Mouse (Mus musculus): ENCODE measurements around the gene Macf1.

Macf1 gene

GRCm38 (mm10) chr4:123593664-123594063, 90.5 kb downstream of the Macf1 start:
- DNase-seq (ENCODE audit: low read depth): no peak

- no peak for DNase-seq (ENCODE audit: low read depth)
Observed at GRCm38 (mm10) chr4:123592046-123592445, 92.1 kb downstream of the Macf1 start.

- DNase-seq (ENCODE audit: low read depth): no peak
Observed at GRCm38 (mm10) chr4:123591026-123591635, 93.0 kb downstream of the Macf1 start.

DNA sequence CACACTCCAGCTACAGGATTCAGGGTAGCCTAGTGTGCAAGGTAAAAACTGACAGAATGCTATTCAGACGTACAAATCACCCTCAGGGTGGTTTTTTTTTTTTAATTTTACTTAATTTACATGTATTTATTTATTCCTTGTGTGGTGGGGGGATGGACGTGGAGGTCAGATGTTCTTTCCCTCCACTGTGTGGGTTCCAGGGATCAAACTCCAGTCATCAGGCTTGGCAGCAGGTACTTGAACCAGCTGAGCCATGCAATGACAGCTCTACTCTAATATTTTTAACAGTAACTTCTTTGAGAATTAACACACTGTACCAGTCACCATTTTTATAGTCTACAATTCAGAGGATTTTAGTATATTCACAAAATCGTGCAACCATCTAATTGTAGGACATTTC, 94.7 kb downstream of the Macf1 start:
- DNase-seq (ENCODE audit: low read depth): no peak

DNA sequence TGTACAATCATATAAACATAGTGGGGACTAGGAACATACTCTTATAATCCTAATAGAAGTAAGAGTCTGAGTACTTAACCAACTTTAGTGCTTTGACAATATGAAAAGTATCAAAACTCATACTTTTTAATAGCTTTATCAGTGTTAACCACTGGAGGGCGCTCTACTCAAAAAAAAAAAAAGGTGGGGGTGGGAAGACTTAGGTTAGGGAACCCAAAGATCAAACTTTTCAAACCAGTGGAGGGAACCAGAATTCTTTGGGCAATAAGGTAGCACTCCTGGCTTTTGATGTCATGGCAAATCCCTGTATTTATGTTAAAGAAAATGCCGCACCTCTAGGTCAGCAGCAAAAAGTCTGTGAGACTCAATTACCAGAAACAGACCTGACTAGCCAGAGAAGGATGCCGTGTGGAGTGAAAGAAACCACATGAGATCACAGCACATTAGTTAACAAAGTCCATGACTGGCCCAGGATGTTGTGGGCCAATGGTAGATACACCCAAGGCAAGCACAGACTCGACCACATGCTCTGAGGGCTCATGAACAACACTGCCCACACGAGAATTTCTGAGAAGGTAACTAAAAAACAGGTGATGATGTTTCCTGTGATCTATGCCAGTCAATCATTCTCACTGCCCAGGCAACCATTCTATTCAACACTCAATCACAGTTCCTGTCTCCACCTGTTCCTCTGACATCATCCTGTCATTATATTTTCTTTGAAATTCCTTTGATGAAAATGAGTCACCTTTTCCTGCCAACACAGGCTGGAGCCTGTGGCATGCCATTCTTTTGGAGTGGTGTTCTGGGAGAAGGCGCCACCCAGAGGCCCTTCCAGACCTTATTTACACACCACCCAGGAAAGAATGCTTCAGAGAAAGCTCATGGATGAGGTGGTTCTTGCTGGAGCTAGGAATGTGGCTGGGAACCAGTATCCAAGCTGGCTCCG, 95.5 kb downstream of the Macf1 start:
- peak; percentile 61 for DNase-seq (ENCODE audit: low read depth)

DNA sequence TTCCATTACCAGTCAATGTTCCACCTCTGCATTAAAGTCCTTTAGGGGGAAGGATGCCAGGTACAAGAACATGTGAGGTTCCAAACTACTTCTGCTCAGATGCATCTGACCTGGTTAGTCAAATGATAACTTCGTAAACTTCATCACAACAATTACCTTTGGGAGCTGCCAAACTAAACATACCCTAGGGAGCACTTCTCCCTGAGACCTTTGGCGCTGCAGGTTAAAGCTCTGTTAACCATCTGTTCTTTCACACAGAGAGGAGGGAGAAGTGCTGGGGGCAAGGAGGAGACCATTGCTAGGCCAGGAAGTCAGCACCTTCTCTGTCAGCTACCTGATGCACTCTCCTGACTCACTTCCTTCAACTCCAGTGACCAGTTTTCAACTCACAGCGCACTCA, 96.5 kb downstream of the Macf1 start:
- no peak for DNase-seq (ENCODE audit: low read depth)

DNA sequence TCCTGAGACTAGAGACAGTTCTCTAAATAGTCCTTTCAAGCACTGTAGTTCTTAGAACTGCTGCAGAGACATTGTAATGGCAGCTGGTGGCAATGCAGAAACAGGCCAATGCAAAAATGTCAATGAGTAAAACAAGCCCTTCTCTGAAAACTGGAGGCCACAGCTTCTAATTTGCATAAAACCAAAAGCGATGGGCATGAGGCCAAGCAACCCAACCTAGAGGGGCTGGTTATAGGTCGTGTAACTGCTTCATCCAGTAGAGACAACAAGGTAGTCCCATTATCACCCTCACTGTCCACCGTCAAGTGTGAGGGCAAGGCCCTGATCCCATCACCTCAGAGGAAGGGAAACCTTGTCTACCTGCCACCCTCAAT, 99.5 kb downstream of the Macf1 start:
- no peak for DNase-seq (ENCODE audit: low read depth)

- DNase-seq (ENCODE audit: low read depth): peak; percentile 80
Observed at GRCm38 (mm10) chr4:123584084-123584719, 100.0 kb downstream of the Macf1 start.

DNA sequence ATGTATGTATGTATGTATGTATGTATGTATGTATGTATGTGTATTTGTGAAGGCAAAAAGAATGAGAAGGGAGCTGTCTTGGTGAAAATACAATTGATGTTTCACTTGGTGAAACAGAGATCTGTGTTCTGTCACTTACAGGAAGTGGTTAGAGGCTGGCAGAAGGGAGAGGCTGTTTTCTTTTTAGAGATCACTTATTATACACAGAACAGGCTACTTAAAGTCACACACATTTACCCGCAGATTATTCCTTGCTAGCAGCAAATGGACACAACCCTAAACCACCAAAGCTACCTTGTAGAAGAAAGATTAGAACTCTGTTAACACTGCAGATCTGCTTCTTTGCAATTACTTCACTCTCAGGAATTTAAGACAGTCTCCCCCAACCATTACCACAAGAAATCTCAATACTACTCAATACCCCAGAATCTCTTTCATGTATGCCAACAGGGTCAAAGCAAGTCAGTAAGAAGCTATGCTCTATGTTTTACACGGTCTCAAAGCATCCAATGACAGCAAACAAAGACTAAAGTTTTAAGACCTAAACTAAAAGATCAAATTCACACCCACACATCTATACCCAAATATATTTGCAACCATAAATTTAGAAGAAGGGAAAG, 106.6 kb downstream of the Macf1 start:
- DNase-seq (ENCODE audit: low read depth): peak; percentile 77

DNA sequence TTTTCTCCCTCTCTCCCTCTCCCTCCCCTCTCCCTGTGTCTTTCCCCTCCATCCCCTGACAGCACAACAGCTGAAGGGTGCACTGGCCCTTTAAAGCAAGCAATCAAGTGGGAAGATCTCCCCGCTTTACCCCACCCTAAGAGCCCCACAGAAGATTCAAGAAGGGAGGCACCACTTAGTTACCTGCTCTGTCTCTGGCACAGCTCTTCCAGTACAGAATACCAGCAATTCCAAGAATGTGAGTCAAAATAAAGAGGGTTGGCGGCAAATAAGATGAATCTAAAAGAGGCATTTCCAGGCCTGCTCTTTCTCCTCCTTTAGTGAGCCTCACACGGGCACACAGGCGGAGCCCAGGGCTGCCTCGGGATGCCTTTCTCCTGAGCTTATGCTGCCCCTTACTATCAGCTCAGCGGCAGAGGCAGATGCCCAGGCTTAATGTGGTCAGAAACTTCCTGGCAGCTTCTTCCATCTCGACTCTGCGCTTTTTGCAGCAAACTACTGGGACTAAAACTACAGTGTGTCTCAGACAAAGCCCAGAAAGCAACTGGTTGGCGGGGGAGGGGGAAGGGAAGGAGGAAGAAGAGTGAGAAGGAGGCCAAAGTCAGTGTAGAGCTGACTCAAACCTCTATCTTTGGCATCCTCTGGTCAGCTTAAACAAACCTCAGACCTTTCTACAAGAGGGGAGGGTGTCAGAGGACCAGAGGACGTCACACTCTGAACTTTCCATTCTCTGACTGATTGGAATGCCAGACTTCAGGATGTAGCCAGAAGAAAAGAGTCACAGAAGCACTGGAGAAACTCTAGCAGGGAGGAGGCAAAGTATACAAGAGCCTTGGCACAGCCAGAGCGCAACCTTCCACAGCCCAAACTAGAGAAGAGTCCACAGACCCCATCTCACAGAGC, 111.5 kb downstream of the Macf1 start:
- DNase-seq (ENCODE audit: low read depth): peak; percentile 65

DNA sequence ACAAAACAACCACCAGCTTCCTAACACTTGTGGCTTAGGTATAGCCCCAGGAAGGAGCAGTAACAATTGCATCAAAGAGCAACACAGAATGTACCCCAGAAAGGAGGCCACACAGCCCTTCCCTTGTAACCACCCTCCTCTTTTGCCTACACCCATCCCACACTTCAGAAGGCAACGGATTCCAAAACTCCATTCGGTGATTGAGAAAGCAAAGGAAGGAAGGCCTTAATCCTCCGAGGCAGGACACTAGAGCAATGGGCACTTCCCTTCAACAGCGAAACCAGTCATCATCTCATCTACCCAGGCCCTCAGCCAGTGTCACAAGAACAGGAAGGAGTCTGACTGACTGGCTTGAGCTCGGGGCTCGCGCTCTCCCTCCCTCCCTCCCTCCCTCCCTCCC, 112.3 kb downstream of the Macf1 start:
- DNase-seq (ENCODE audit: low read depth): peak; percentile 71

- peak; percentile 28 for DNase-seq (ENCODE audit: low read depth)
Observed at GRCm38 (mm10) chr4:123565291-123565861, 118.8 kb downstream of the Macf1 start.

DNA sequence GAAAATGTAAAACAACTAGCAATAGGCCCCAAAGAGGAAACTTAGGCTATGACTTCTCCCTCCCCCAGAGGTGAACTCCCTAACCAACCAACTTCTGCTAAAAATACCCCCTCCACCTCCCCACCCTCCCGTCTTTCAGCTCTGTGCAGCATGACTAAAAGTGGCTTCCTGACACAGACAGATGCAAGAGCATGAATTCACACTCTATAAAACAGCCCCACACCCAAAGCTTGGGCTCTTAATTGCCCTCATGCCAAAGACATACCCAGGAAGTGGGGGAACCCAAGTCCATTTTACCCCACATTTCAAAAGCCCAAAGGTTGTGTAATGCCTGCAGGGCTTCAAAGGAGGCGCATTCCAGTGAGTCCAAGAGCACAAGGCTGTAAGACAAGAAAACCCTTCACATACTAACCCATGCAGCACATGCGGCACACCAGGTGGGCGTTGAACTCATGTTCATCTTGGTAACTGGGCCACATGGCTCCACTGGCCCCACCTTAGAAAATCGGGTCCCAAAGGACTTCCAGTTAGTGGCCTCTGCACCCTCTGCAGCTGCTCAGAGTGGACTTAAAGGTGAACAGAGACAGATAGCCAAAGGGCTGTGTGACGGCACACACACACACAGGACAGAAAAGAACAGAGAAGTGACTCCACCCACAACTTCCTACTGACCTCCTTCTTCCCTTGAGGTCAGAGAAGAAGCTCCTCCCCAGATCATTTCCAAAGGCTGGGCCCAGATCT, 119.9 kb downstream of the Macf1 start:
- DNase-seq (ENCODE audit: low read depth): peak; percentile 81

GRCm38 (mm10) chr4:123562177-123562815, 121.9 kb downstream of the Macf1 start:
- DNase-seq (ENCODE audit: low read depth): no peak

DNA sequence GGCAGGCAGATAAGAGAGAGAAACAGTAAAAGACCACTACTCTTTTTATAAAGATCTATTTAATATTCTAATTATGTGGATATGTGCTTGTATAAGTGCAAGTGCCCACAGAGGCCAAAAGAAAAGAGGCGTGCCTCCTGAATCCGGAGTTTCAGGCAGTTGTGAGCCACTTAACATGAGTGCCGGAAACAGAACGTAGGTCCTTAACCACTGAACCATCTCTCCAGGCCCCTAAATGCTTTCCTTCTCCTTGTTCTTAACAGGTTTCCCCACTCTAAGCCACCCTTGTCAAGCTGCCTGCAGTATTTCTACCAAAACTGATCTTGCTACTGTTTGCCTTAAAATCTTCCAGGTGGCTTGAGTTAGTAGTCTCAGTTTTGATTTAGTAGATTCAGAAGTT, 123.3 kb downstream of the Macf1 start:
- DNase-seq (ENCODE audit: low read depth): no peak

GRCm38 (mm10) chr4:123558496-123558895, 125.7 kb downstream of the Macf1 start:
- DNase-seq (ENCODE audit: low read depth): no peak

DNA sequence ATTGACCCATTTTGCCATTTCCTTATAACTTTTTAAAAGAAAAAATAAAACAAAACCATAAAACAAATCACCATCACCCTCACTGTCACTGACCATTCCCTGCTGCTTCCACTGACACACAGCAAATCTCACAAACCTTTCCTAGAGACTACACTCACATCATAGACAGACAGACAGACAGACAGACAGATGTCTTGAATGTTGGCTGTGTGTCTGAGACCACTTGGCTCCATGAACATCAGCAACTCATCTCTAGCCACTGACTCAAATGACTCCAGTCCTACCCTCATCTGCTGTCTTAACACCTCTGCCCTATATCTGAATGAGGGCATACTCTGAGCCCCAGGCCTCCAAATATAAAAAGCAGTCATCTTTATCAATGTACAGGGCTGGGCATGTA, 128.9 kb downstream of the Macf1 start:
- no peak for DNase-seq (ENCODE audit: low read depth)

GRCm38 (mm10) chr4:123552689-123553088, 131.5 kb downstream of the Macf1 start:
- no peak for DNase-seq (ENCODE audit: low read depth)

DNA sequence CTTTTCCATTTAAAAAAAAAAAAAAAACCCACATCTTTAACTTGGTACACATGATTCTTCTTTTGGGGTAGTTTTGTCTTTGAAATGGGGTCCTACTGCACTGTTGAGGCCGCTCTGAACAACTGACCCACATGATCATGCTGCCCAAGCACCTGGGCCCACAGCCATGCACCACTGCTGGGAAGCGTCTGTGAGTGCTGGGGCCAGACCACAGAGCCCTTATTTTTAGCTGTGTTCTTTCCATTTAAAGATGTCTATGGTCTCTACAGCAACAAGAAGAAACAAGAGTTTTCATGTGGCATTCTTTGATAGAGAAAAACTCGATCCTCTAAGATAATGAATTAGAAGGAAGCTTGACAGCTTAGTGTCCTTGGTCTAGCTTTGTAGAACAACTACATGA, 135.8 kb downstream of the Macf1 start:
- peak; percentile 31 for DNase-seq (ENCODE audit: low read depth)

DNA sequence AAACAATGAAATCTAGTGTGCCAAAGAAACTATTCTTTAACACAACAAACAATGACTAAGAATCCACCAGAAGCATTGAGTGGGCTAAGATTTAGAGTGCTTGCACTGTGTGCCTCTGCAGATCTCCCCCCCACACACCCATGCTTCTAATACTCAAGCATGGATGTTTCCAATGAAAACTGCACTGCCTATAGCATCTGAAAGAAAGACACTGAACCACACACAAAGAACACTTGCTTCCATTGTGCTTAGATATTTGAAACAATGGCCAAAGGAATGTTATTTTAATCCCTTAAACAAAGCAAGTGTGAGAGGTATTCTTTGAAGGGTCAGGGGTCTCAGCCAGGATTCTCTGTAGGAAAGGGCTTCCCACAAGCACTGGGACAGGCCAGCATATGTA, 140.5 kb downstream of the Macf1 start:
- no peak for DNase-seq (ENCODE audit: low read depth)
